Mouse (Mus musculus) stomach, postnatal 0 days (tissue): ENCODE data around the gene Pde4b.

ENCODE experiments used
- CTCF ChIP-seq: IDR thresholded peaks from 2 replicates; pipeline ENCODE4 v1.5.1; 2016; ENCODE audit warnings: antibody characterized with exemption, low read depth, mild to moderate bottlenecking, moderate library complexity
- EP300 ChIP-seq: optimal IDR thresholded peaks from 2 replicates; pipeline ENCODE3; 2016; ENCODE audit warnings: antibody characterized with exemption

DNA sequence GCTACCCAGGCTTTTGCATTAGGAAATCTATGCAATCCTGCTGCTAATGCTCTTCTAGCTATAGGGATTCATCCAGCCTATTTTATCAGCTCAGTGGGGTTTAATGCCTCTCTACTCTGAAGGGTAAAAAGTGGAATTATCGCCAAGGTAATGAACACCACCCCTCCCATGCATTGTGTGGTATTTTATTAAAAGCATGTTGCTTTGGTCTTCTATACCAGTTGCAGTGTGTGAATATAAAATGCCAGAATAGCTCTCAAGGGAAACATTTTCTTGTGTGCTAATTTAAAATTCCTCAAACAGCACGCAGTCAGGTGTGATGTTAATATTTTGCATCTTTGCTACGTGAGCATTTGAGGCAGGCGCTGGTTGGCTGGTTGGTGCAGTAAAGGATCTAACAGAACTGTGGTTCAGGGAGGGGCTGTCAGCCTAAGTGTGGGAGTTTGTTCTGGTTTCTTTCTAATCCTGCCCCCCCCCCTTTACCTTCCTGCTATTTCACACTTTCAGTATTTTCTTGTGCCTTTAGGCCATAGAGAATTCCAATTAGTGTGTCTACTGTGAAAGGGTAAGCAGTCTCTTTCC lies 259.7 kb downstream of the Pde4b start:
- no peak for TF ChIP-seq CTCF
- TF ChIP-seq EP300, result no peak
